Comparison of ENCODE assay signal across 16 mouse cellular contexts in genomic region chr4:104987631-104988030, GRCm38 (mm10).
DNase-seq lines count a peak whose midpoint lies in the region; ATAC-seq and TF ChIP-seq lines count a peak whose summit lies in the region.
"Had no signal": no experiment of that assay in that cellular context is flagged by ENCODE, and none has a peak within 500 bp of the region (broad histone marks: within the 10 kb centered on the region; RNA-seq: fewer than 3 reads in every experiment).

No protein-coding gene starts in this region.

- DNase-seq in heart, adult 11 months = peak; percentile 22
- no peak for DNase-seq in heart, adult 9 months (ENCODE audit: low spot score in 2 of 2)
- peak; percentile 85 for DNase-seq in liver, adult 2 months (ENCODE audit: extremely low read depth, low read depth, low spot score)
- no peak for DNase-seq in liver
- no peak for DNase-seq in heart, postnatal 4 days
- DNase-seq in retina, embryonic 14.5 days (ENCODE audit: low spot score) = no peak
- DNase-seq: gastrocnemius, postnatal 10 days; heart, adult 2 months had no signal

- H3K27ac ChIP-seq in liver, adult 2 months (replicated peaks; ENCODE audit: insufficient read depth, low read depth, low read length) = peak overlapping the region; percentile 89
- H3K27ac ChIP-seq: embryonic facial prominence, embryonic 13.5 days; forebrain, embryonic 12.5 days; heart, adult 2 months; hindbrain, embryonic 15.5 days had no signal

- WGBS in liver, adult 2 months = 20% methylated on average over 7 of the region's 7 CpGs

- H3K9ac ChIP-seq in liver, adult 2 months (ENCODE audit: low read depth, low read length) = no peak overlapping the region; the same call in 1 of the 2 replicates
- H3K9ac ChIP-seq: embryonic facial prominence, embryonic 13.5 days; forebrain, embryonic 12.5 days; heart, embryonic 12.5 days; hindbrain, embryonic 15.5 days had no signal

- ATAC-seq in megakaryocyte progenitor cell, adult 5-6 weeks (replicated peaks; ENCODE audit: poor library complexity) = peak; percentile 42; the same call in 1 of the 2 replicates
- ATAC-seq: activated CD4-positive, CD25-positive, alpha-beta regulatory T cell, adult 4 months; forebrain, embryonic 16.5 days had no signal

- no peak overlapping the region for H3K4me3 ChIP-seq in liver, adult 2 months (ENCODE audit: insufficient read depth, low read depth, low read length)
- H3K4me3 ChIP-seq: embryonic facial prominence, embryonic 13.5 days; forebrain, embryonic 12.5 days; heart, adult 2 months; heart, embryonic 12.5 days; hindbrain, embryonic 15.5 days had no signal

- H3K4me1 ChIP-seq in liver, adult 2 months (ENCODE audit: control insufficient read depth, insufficient read depth, low read length) = peaks cover 23% of the 10 kb centered on the region
- H3K4me1 ChIP-seq: embryonic facial prominence, embryonic 13.5 days; forebrain, embryonic 12.5 days; hindbrain, embryonic 15.5 days had no signal

- TF ChIP-seq CTCF in liver, adult 2 months (IDR thresholded peaks at IDR 0.05; ENCODE audit: low read depth, low read length) = no peak

- H3K27me3 ChIP-seq in liver, adult 2 months (ENCODE audit: control insufficient read depth, insufficient read depth, low read length) = no peaks in the 10 kb centered on the region
- H3K27me3 ChIP-seq: CH12.LX; embryonic facial prominence, embryonic 13.5 days; forebrain, embryonic 12.5 days; heart, embryonic 12.5 days; hindbrain, embryonic 15.5 days had no signal

- no peaks in the 10 kb centered on the region for H3K36me3 ChIP-seq in liver, adult 2 months (ENCODE audit: control insufficient read depth, insufficient read depth, low read length)
- H3K36me3 ChIP-seq: embryonic facial prominence, embryonic 13.5 days; forebrain, embryonic 12.5 days; heart, embryonic 12.5 days; hindbrain, embryonic 15.5 days had no signal

- H3K79me2 ChIP-seq in liver, adult 2 months (ENCODE audit: control insufficient read depth, insufficient read depth, low read length) = no peaks in the 10 kb centered on the region

- no peak for TF ChIP-seq POLR2A in liver, adult 2 months (IDR thresholded peaks at IDR 0.05; ENCODE audit: extremely low read depth, insufficient read depth, low read length)

Comparison
In these comparisons a context has a peak if more than half of its experiments do, and no peak if none do; other contexts are left out.
1. DNase-seq: peak in heart, adult 11 months (single experiment) and liver, adult 2 months (single experiment); none in heart, adult 9 months (0 of 2), liver (single experiment), heart, postnatal 4 days (single experiment) and retina, embryonic 14.5 days (single experiment).